Mouse (Mus musculus) liver, embryonic 14.5 days (tissue): ENCODE measurements around the gene Spaca6.

Experiments
- CTCF ChIP-seq: IDR thresholded peaks from 2 replicates; pipeline ENCODE4 v1.5.1; 2016; ENCODE audit warnings: antibody characterized with exemption, low read depth, control low read depth
- EP300 ChIP-seq: IDR thresholded peaks from 2 replicates; pipeline ENCODE4 v1.6.1; 2016; ENCODE audit warnings: antibody characterized with exemption, low read depth

DNA sequence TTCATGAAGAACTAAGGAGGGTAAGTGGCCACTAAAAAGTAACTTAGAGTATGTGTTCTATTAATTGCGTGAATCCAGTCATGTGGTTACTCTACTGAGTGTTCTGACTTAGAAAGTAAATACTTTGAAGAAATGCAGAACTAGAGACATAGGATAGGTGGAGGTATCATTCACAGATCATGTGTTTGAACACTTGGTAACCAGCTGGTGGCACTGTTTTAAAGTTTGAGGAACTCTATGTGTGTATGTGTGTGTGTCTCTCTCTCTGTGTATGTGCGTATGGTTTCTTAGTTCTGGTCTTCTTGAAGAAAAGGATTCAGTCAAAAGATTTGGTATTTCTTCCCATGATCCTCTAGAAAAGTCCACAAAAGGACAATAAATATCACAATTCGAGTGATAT is 33.2 kb downstream of the Spaca6 start:
- no peak for TF ChIP-seq CTCF
- no peak for TF ChIP-seq EP300
